Mouse (Mus musculus) cortical plate, adult 2 months (tissue): Measurements from ENCODE around the gene Gm49425. TPM values are rescaled to one million over a fixed set of nuclear protein-coding genes. Genes with fewer than 3 reads are reported as not detected.

Source experiments
- H3K27ac ChIP-seq: fragments of 200-500 bp; 2 replicates; pipeline ENCODE4 v1.5.1; 2012; ENCODE audit warnings: low read length, control low read depth, inconsistent platforms; ENCODE audit not compliant: insufficient read depth
- H3K4me1 ChIP-seq: fragments of 200-500 bp; 2 replicates; pipeline ENCODE4 v1.6.1; 2011; ENCODE audit warnings: low read length; ENCODE audit not compliant: control insufficient read depth, insufficient read depth
- H3K4me3 ChIP-seq: fragments of 200-500 bp; 2 replicates; pipeline ENCODE4 v1.5.1; 2011; ENCODE audit warnings: mild to moderate bottlenecking, low read length, control low read depth; ENCODE audit not compliant: insufficient read depth
- CTCF ChIP-seq: fragments of 200-500 bp; IDR thresholded peaks from 2 replicates; pipeline ENCODE4 v1.5.1; 2011; ENCODE audit warnings: mild to moderate bottlenecking, control low read depth, low read length; ENCODE audit not compliant: insufficient read depth; ENCODE audit errors: extremely low read depth
- POLR2A ChIP-seq: fragments of 200-500 bp; IDR thresholded peaks from 2 replicates; pipeline ENCODE4 v1.6.1; 2011; ENCODE audit warnings: mild to moderate bottlenecking, low read length, control low read depth; ENCODE audit not compliant: insufficient read depth; ENCODE audit errors: extremely low read depth
- polyA plus RNA-seq: library from polyadenylated mRNA; depleted of rRNA; stranded (reverse); fragments of >200 nt; gene quantifications from 2 replicates; pipeline ENCODE4 v1.2.3, GENCODE M21; 2012

Gm49425 gene
- polyA plus RNA-seq, 1 experiment, result not detected

- TF ChIP-seq CTCF (no peak), POLR2A (no peak)
- Histone ChIP-seq H3K4me1 (no peaks in the 10 kb centered on the region), H3K4me3 (no peak overlapping the region), H3K27ac (no peak overlapping the region)
Observed at GRCm38 (mm10) chr15:101536054-101536850, 19.2 kb upstream of the Gm49425 start.

- Histone ChIP-seq H3K4me1 (no peaks in the 10 kb centered on the region), H3K4me3 (no peak within 1 kb of the TSS), H3K27ac (no peak within 1 kb of the TSS)
- no peak for TF ChIP-seq CTCF
- TF ChIP-seq POLR2A, result no peak
Observed at GRCm38 (mm10) chr15:101532720-101533119, 15.7 kb upstream of the Gm49425 start, which contains the start of gene Krt84. Krt84 (minus strand) TSS chr15:101532820.

DNA sequence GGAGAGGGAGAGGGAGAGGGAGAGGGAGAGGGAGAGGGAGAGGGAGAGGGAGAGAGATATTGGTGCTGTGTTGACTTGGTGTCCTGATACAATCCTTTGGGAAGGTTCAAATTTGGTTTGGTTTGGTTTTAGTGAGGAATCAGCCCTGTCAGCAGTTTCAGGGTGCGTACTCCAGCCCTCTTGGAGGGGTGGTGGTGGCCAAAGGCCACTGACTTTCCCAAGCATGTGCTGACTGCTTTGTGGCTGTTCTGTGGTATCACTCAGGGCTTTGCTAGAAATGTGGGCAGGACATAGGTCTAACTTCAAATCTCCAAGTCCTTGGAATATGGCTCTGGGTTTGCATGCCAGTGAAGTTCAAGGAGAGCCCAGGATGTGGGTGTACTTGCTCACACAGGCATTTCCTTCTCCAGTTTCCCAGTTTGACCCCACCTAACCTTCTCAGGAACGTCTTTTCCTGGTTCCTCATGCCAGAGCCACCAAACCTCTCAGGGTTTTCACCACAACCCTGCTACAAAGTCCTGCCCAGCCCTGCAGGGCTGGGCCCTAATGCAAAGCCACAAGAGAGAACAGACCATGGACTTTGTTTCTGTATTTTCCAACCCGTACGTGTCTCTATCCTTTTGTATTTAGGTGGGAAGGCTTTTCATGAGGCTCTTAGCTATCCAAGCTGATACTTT lies 5.6 kb upstream of the Gm49425 start:
- no peak overlapping the region for H3K27ac ChIP-seq
- TF ChIP-seq CTCF (no peak), POLR2A (no peak)
- no peak overlapping the region for H3K4me3 ChIP-seq
- H3K4me1 ChIP-seq, result no peaks in the 10 kb centered on the region

- no peak overlapping the region for H3K4me3 ChIP-seq
- TF ChIP-seq CTCF, result peak; percentile 94
- TF ChIP-seq POLR2A, result no peak
Observed at GRCm38 (mm10) chr15:101519792-101520191, 2.7 kb upstream of the Gm49425 start.

GRCm38 (mm10) chr15:101508247-101508646 lies 8.8 kb downstream of the Gm49425 start:
- TF ChIP-seq POLR2A (no peak), CTCF (no peak)

More at GRCm38 (mm10) chr15:101519792-101520191, 2.7 kb upstream of the Gm49425 start:
- no peaks in the 10 kb centered on the region for H3K4me1 ChIP-seq
- H3K27ac ChIP-seq, result no peak overlapping the region

GRCm38 (mm10) chr15:101506896-101507758 lies 9.9 kb downstream of the Gm49425 start:
- H3K27ac ChIP-seq, result no peak overlapping the region
- no peak overlapping the region for H3K4me3 ChIP-seq
- no peak for TF ChIP-seq CTCF
- TF ChIP-seq POLR2A, result no peak
- no peaks in the 10 kb centered on the region for H3K4me1 ChIP-seq

More at GRCm38 (mm10) chr15:101508247-101508646, 8.8 kb downstream of the Gm49425 start:
- H3K4me3 ChIP-seq, result no peak overlapping the region
- H3K27ac ChIP-seq, result no peak overlapping the region
- H3K4me1 ChIP-seq, result no peaks in the 10 kb centered on the region

- Histone ChIP-seq H3K4me1 (no peaks in the 10 kb centered on the region), H3K4me3 (no peak overlapping the region), H3K27ac (no peak overlapping the region)
- TF ChIP-seq POLR2A, result no peak
- peak; percentile 48 for TF ChIP-seq CTCF
Observed at GRCm38 (mm10) chr15:101497181-101497580, 19.9 kb downstream of the Gm49425 start.

DNA sequence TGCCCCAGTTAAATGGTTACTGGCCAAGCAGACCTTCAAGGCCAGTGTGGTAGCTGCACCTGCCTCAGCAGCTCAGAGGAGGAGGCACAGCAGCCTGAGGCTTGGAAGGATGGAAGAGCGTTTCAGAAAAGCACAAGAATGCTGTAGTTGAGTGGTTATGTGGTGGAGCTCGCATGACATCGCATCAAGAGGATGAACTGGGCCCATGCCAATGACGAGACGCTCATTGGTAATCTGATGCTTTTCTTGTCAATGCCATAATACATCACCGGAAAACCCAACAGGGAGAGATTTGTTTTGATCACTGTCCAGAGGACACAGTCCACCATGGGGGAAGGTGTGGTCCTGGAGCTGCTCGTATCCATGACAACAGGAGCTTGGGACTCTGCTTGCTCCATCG lies 21.8 kb downstream of the Gm49425 start:
- Histone ChIP-seq H3K4me1 (no peaks in the 10 kb centered on the region), H3K27ac (no peak overlapping the region), H3K4me3 (no peak overlapping the region)
- TF ChIP-seq POLR2A (no peak), CTCF (no peak)

DNA sequence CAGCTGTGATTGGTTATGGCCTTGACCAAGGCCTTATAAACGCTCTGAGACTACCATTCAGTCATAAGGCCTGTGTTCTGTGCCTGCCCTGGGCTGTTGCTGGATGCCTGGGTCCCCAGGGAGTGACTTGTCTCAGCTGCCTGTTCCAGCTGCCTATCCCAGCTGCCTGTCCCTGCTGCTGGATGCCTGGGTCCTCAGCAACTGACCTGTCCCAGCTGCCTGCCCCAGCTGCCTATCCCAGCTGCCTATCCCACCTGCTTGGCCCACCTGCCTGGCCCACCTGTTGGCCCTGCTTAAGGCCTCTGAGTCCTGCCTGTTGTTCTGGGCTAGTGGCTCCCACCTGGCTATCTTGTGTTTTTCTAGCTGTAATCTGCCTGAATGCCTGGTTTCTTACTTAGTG lies 22.9 kb downstream of the Gm49425 start:
- H3K27ac ChIP-seq, result no peak overlapping the region
- no peaks in the 10 kb centered on the region for H3K4me1 ChIP-seq
- no peak overlapping the region for H3K4me3 ChIP-seq
- TF ChIP-seq CTCF (no peak), POLR2A (no peak)

DNA sequence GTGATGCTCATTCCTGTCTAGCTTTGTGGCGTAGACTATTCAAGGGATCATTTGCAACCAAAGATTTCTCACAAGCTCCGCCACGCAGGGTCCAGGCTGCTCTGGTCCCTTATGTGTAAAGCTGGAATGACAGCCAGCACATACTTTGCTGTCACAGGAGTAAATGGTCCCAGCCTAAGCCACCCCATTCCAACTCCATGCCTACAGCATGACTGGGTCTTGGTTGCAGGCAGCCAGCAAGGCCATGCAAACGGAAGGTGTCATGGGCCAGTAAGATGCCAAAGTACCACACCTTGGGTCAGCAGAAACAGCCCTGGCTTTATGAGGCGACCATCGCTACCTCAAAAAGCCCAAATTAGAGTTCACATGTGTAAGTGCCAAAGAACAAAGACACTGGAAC lies 23.3 kb downstream of the Gm49425 start:
- no peak for TF ChIP-seq CTCF
- no peak for TF ChIP-seq POLR2A
- Histone ChIP-seq H3K4me1 (no peaks in the 10 kb centered on the region), H3K4me3 (no peak overlapping the region), H3K27ac (no peak overlapping the region)
